Mouse (Mus musculus): ENCODE measurements around the gene Fscn3.

DNA sequence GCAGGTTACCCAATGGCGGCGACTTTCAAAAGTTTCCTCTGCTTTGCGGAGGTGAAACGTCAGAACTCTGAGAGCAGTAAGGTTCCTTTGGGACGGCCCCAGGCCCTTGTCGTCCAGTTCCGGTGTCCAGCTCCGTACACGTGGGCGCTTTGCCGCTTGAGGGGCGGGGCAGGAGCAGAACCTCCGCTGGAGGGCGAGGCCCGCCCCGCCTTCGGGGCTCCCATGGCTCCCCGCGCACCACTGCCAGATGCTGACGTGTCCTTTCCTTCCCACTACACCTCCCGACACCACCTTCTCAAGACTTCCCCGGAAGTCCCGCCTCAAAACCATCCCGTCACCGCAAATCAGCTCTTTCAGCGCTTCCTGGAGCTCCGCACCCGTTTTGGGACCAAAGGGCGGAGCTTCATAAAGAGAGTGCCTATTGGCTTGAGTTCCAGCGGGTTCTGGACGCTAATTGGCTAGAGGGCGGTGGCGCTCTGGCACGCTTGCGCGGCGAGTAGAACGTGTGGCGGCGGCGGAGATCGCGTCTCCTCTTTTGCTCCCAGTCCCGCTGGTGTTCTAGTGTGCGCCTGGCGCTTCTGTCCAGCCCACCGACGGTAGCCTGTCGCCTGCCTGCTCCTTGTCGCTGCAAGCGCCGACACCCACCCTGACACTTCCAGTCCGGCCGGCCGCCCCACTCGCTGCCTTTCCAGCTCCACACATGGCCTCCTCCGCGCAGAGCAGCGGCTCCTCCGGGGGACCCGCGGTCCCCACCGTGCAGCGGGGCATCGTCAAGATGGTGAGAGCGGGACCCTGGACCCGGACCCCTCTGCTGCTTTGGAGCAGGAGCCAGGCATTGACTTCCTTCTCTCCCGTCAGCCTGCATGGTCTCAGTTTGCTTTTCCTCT, 52.5 kb downstream of the Fscn3 start:
- TF ChIP-seq GATA1 (IDR thresholded peaks at IDR 0.05; ENCODE audit: borderline replicate concordance, low read length) (no peak), FLI1 (IDR thresholded peaks at IDR 0.05; ENCODE audit: low read length) (peak; percentile 65)

Data from megakaryocyte, embryonic 14.5 days (primary cell).